Mouse (Mus musculus): ENCODE measurements around the gene Gm8947. TPM values are rescaled to one million over a fixed set of nuclear protein-coding genes. Genes with fewer than 3 reads are reported as not detected.
A peak's percentile ranks its signal among the peaks of the same experiment; 100 is the strongest.
"Not testable (repeated sequence)": the region's sequence is repeated elsewhere in the genome, so short reads cannot be mapped to it uniquely, and the experiment has no call there.

Gm8947 gene
- total RNA-seq, 2 experiments from 2014 or later: 0.28 TPM; not detected in 1

GRCm38 (mm10) chr1:151166031-151166430 is 26.1 kb upstream of the Gm8947 start:
- TF ChIP-seq CTCF (IDR thresholded peaks at IDR 0.05): no peak
- DNase-seq: no peak
- intact Hi-C loops (cut with DNase I): loop anchor here (10.0 kb wide), 1 partner anchor 81 kb away; no protein-coding TSS in a partner anchor
- H3K4me3 ChIP-seq: no peak overlapping the region
- no peak overlapping the region for H3K27ac ChIP-seq

GRCm38 (mm10) chr1:151167297-151168047 is 24.7 kb upstream of the Gm8947 start:
- no peak for TF ChIP-seq CTCF (IDR thresholded peaks at IDR 0.05)
- intact Hi-C loops (cut with DNase I): loop anchor here (10.0 kb wide), 1 partner anchor 83 kb away; no protein-coding TSS in a partner anchor
- DNase-seq: no peak
- Histone ChIP-seq H3K27ac (no peak overlapping the region), H3K4me3 (no peak overlapping the region)

DNA sequence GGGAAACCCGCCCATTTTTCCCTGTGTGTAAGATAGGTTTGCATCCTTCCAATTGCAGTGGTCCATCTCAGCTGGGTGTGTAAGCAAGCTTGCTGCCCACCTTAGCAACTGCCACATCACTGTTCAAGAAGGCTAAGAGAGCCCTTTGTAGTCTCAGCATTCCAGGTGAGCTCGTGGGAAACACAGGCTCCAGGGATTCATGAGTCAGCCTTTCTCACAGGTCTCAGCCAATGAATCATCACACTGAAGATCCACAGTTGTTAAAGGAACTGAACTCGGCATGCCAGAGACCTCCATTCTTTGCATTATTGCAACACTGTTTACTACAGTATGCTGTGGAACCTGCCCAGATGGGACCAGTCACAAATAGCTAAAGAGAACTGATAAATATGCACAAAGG is 23.5 kb upstream of the Gm8947 start:
- H3K27ac ChIP-seq: no peak overlapping the region
- intact Hi-C loops (cut with DNase I): loop anchor here (10.0 kb wide), 1 partner anchor 84 kb away; no protein-coding TSS in a partner anchor
- DNase-seq: no peak
- TF ChIP-seq CTCF (IDR thresholded peaks at IDR 0.05): no peak
- H3K4me3 ChIP-seq: no peak overlapping the region

DNA sequence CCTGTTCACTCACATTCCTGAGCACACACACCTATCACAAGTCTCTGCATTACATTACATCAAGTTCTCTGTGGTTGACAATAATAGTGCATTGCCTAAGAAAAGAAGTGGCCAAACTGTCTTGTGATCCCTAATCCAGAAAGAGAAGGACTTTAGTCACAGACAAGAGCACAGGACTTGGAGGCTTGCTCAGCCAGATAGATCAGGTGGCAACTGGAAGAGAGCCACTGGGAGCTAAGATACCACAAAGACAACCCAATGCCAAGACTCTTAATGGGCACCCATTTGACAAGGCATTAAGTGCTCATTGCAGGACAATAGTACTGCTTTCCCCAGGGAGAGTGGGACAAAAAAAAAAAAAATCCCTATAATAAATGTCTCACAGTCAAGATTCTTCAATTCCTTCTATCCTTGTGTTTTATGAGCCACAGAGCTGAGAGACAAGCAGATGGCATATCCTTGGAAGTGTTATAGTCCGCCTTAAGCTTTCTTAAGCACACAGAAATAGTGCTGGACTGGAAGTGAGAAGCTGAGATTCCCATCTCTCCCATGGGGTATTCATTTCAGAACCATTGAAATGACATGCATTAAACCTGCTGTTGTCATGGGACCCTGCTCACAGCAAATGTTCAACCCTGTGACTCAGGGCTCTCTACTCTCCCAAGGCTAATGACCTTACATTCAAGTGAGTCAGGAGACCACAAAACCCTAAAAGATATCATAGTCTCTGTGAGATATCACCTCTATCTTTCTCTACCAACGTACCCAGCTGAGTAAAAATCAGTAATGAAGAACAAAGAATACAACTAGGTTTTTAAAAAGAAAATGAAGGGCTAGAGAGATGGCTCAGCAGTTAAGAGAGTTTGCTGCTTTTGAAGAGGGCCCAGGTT is 20.4 kb upstream of the Gm8947 start:
- peak overlapping the region; percentile 79 for H3K27ac ChIP-seq
- peak; percentile 45 for DNase-seq
- H3K4me3 ChIP-seq: no peak overlapping the region
- no peak for TF ChIP-seq CTCF (IDR thresholded peaks at IDR 0.05)
- intact Hi-C loops (cut with DNase I): no loop called here

DNA sequence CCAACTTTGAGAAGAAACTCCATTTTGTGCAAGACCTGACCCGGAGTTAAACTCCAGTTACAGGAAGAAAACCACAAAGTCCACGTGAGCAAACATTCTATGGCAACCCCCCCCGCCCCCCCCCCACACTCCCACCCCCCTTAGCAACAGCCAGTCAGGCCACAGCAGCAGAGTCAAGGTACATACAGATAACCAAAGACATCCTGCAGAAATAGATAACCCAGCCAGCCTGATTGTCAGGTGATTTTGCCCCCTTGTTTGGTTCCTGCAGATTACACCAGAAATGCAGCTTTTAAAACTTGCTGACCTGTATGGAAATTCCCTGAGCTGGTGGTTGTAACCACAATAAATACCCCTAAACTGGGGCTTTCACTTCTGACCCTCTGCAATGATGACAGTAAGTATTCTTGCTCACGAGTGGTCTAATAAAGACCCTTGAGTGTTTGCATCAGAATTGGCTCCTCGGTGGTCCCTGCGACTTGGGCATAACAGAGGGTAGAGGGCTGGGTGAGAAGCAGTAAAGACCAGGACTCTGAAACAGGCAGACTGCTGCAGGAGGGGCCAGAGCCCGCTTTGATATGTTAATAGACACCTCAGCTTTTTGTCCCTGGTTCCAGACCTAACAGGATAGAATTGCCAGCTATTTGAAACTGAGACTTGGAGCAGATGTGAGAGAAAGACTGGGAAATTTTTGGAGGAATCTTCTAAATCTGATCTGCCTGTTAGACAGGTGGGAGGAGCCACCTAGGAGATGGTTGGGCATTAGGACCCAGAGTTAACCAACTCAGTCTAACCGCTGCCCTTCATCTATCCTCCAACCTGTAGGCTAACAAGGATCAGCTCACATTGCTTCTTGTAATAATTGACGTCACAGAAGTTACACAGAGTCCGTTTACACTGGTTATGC is 14.9 kb upstream of the Gm8947 start:
- Histone ChIP-seq H3K27ac (0 out of 2 replicates have a peak overlapping the region, but pooled peaks have one; percentile 29), H3K4me3 (peak overlapping the region; percentile 12)
- no peak for TF ChIP-seq CTCF (IDR thresholded peaks at IDR 0.05)
- intact Hi-C loops (cut with DNase I): no loop called here
- no peak for DNase-seq

- H3K4me3 ChIP-seq: peak overlapping the region; percentile 12
- intact Hi-C loops (cut with DNase I): no loop called here
These were observed 14.3 kb upstream of the Gm8947 start for GRCm38 (mm10) chr1:151177937-151178271.

GRCm38 (mm10) chr1:151178505-151179083 is 13.6 kb upstream of the Gm8947 start:
- no peak overlapping the region for H3K27ac ChIP-seq
- TF ChIP-seq CTCF (IDR thresholded peaks at IDR 0.05): no peak
- no peak for DNase-seq
- intact Hi-C loops (cut with DNase I): no loop called here
- no peak overlapping the region for H3K4me3 ChIP-seq

More at GRCm38 (mm10) chr1:151177937-151178271, 14.3 kb upstream of the Gm8947 start:
- no peak for TF ChIP-seq CTCF (IDR thresholded peaks at IDR 0.05)
- DNase-seq: no peak
- H3K27ac ChIP-seq: 0 out of 2 replicates have a peak overlapping the region, but pooled peaks have one; percentile 29

GRCm38 (mm10) chr1:151180167-151180566 is 12.0 kb upstream of the Gm8947 start:
- DNase-seq: no peak
- TF ChIP-seq CTCF (IDR thresholded peaks at IDR 0.05): no peak
- intact Hi-C loops (cut with DNase I): no loop called here
- Histone ChIP-seq H3K4me3 (no peak overlapping the region), H3K27ac (no peak overlapping the region)

DNA sequence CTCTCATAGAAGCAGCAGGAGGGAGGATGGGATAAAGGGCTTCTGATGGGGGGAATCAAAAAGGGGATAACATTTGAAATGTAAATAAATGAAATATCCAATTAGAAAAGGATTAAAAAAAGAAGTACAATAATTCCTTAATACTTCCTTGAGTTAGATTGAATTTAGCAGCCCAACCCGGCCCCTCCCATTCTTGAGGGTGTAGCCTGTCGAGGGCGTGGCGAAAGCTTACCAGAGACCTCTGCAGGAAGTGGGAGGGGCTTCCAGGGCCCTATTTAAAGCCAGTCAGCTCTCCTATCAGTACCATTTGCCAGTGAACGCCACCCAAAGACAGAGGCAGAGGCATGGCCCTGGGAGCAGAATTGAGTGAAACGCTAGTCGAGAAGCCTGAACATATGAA is 9.9 kb upstream of the Gm8947 start, which contains the start of gene Gm47985:
TSS of gene Gm47985 (plus strand) at position 272 of the 400 bp plus-strand sequence.
- DNase-seq; H3K4me3 ChIP-seq; intact Hi-C loops (cut with DNase I); H3K27ac ChIP-seq: not testable (repeated sequence)

DNA sequence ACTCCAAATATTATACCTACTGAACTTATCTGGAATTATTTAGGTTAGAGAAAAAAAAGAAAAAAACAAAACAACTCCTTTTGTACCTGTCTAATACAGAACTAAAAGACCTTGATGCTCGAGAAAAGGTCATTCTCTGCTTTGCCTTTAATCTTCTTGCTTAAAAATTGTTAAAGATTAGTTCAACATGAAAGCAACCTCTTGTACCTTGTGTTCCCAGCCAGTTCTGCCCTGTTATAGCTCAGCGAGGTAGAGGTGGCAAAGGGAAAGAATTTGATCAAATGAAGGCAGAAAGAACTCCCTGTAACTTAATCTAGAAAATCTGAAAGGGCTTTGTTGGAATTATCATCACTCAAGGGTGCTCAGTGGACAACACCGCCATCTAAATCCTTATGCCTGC is 6.0 kb upstream of the Gm8947 start:
- H3K4me3 ChIP-seq; H3K27ac ChIP-seq; intact Hi-C loops (cut with DNase I); DNase-seq: not testable (repeated sequence)

DNA sequence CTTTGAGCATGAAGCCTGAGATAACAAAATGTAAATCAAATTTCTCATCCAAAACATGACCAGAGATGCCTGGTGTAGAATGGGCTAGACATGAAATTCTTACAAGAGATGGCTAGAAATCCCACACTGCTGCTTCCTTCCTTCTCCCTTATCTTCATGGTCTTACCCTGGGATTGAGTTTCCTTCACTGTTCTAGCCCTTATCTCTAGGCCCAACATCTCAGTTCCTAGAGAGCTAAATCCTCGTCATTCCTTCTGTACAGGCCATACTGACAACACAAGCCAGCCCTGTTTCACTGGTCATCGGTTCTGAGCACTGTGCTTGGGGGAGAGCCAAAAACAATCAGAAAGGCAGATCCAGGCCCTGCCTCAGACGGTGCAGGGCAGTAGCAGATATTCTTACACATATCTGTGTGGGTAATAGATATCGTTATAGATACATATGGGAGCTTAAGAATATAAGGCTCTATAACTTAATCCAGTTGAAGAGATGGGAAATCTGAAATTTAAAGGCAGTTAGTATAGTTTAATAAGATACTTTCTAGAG is 5.2 kb upstream of the Gm8947 start:
- DNase-seq; H3K27ac ChIP-seq; H3K4me3 ChIP-seq; intact Hi-C loops (cut with DNase I): not testable (repeated sequence)
